Mouse (Mus musculus): ENCODE data around the gene Ccpg1. TPM values are rescaled to one million over a fixed set of nuclear protein-coding genes. Genes with fewer than 3 reads are reported as not detected.

Ccpg1 gene
- 44.2 and 49.2 TPM in 2 replicates for polyA plus RNA-seq (2015; fragmentation: Nextera tagmentation; extraction: Ambion mirVana)

DNA sequence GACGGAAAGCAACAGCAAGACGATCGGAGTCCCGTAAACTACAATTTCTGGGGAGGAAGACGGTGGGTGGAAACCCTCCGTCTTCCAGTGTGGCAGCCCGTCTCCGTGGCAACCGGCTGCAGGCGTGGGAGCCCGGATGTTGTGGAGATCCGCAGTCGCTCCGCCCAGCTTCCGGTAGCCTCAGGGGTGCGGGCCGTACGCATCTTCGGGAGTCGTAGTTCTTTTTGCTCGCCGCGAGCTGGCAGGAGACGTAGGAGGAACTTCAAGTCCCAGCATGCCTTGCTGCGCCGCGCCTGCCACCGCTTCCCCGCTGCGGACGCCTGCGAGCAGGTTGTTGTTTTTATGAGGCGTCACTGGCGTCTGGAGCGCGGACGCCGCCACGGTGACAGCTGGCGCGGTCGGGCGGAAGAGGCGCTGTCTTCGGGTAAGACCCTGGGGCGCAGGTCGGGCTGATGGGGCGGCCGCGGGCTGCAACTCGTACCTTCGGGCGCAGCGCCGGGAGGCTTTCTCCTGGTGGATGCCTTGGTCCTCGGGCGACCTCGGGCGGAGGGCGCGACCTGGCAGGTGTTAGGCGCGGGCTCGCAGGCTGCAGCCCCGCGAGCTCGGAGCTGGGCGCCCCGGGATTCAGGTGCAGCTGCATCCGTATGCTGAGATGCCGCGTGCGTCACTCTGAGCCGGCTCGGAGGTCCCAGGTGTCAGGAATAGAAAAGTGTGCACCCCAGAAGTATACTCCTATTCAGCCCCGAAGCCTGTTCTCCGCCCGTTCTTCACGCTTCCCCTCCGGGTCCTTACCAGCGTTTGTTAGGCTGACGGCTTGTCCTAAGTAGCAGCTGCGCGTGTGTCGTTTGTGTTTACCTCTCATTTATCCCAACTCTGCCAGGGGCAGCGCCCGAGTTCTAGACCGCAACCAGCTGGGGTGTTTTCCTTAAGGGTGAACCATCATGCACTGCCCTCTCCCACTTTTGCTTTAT, at the start of gene Ccpg1, which contains the start of gene Ccpg1os:
Gene Ccpg1, plus strand, starts transcription at position 180 of the 971 bp plus-strand sequence.
Gene Ccpg1os, minus strand, starts transcription at position 133 of the 971 bp plus-strand sequence.
- Histone ChIP-seq H3K4me3 (peak within 1 kb of the TSS; percentile 82), H3K9ac (peak within 1 kb of the TSS; percentile 83), H3K4me1 (replicated peaks) (peaks cover 23% of the 10 kb centered on the region), H3K27ac (replicated peaks) (peak within 1 kb of the TSS; percentile 90), H3K4me2 (peak within 1 kb of the TSS; percentile 81), H3K36me3 (no peaks in the 10 kb centered on the region), H3K9me3 (no peaks in the 10 kb centered on the region), H3K27me3 (no peaks in the 10 kb centered on the region)
- peak; percentile 99 for ATAC-seq (ENCODE audit: low FRiP score, low read depth)
- under 1% methylated on average over 82 of the region's 88 CpGs for WGBS

DNA sequence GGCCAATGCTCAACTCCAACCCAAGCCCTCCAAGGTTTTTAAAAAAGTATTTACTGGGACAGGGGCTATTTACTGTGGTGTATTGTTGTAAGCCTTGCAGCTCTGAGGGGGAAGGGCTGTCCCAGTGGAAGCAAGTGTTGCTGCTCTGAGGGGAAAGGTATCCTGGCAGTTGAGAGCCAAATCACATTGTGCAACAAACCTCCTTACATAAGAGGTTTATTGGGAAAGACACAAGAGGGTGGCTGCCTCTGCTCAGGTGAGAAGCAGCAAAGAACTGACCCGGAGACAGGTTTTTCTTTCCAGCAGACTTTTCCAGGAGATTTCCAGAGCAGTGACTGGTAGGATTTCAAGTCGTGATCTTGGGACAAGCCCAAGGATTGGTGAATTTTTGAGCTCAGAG, 48.9 kb upstream of the Ccpg1 start:
- ATAC-seq (ENCODE audit: low FRiP score, low read depth) = no peak
- no peak overlapping the region for H3K9ac ChIP-seq
- 74% methylated on average over 2 of the region's 2 CpGs for WGBS
- no peaks in the 10 kb centered on the region for H3K9me3 ChIP-seq
- H3K4me3 ChIP-seq = no peak overlapping the region
- H3K27me3 ChIP-seq = no peaks in the 10 kb centered on the region
- no peak overlapping the region for H3K4me2 ChIP-seq
- H3K4me1 ChIP-seq (replicated peaks) = no peaks in the 10 kb centered on the region
- no peaks in the 10 kb centered on the region for H3K36me3 ChIP-seq
- 0 out of 2 replicates have a peak overlapping the region, but pooled peaks have one; percentile 3 for H3K27ac ChIP-seq (replicated peaks)

- no peak overlapping the region for H3K4me3 ChIP-seq
- no peak overlapping the region for H3K27ac ChIP-seq (replicated peaks)
- 60% methylated on average over 3 of the region's 3 CpGs for WGBS
- no peaks in the 10 kb centered on the region for H3K4me1 ChIP-seq (replicated peaks)
- H3K9me3 ChIP-seq = 0 out of 2 replicates have a peak, but pooled peaks cover 6% of the 10 kb centered on the region
- no peak for ATAC-seq (ENCODE audit: low FRiP score, low read depth)
- H3K4me2 ChIP-seq = no peak overlapping the region
- H3K36me3 ChIP-seq = peaks cover 27% of the 10 kb centered on the region
- H3K9ac ChIP-seq = no peak overlapping the region
- H3K27me3 ChIP-seq = no peaks in the 10 kb centered on the region
Measured at GRCm38 (mm10) chr9:72943424-72943823, 41.8 kb upstream of the Ccpg1 start.

DNA sequence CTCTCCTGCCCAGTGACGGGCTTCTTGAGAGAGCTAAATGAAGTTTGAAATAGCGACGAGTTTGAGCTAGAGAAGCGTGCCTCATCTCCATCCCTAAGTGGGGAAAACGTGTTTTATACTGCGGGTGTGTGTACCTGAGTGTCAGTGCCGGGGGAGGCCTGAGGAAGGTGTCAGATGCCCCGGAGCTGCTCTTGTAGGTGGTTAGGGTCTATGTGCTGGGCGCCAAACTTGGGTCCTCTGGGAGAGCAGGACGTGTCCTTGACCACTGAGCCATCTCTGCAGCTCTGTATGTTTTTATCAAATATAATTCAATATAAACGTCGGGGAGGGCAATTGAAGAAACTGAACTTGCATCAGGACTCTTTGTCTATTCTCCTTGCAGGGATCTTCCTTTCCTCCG, 40.9 kb upstream of the Ccpg1 start:
- Histone ChIP-seq H3K27ac (replicated peaks) (no peak overlapping the region), H3K27me3 (no peaks in the 10 kb centered on the region), H3K4me3 (no peak overlapping the region), H3K4me2 (no peak overlapping the region), H3K9me3 (0 out of 2 replicates have a peak, but pooled peaks cover 6% of the 10 kb centered on the region), H3K4me1 (replicated peaks) (no peaks in the 10 kb centered on the region), H3K36me3 (peaks cover 27% of the 10 kb centered on the region), H3K9ac (no peak overlapping the region)
- ATAC-seq (ENCODE audit: low FRiP score, low read depth) = no peak
- 92% methylated on average over 13 of the region's 13 CpGs for WGBS

DNA sequence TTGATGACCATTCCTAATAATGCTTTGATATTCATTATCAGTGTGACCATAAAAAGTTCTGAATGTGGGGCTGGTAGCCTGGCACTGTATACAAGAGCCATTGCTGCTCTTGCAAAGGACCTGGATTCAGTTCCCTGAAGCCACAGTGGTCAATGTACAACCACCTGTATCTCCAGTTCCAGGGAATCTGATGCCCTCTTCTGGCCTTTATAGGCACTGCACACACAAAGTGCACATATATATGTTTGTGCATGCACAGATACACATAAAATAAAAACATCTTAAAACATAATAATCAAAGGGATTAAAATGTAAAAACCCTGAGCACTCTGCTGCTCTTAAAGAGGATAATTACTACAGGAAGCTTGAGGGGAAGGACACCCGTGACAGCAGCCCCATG, 38.2 kb upstream of the Ccpg1 start:
- Histone ChIP-seq H3K36me3 (peaks cover 27% of the 10 kb centered on the region), H3K4me1 (replicated peaks) (no peaks in the 10 kb centered on the region), H3K9me3 (0 out of 2 replicates have a peak, but pooled peaks cover 6% of the 10 kb centered on the region), H3K27me3 (no peaks in the 10 kb centered on the region), H3K9ac (no peak overlapping the region), H3K4me3 (no peak overlapping the region), H3K27ac (replicated peaks) (no peak overlapping the region), H3K4me2 (no peak overlapping the region)
- no peak for ATAC-seq (ENCODE audit: low FRiP score, low read depth)
- 98% methylated on average over 1 of the region's 1 CpGs for whole genome bisulfite sequencing

DNA sequence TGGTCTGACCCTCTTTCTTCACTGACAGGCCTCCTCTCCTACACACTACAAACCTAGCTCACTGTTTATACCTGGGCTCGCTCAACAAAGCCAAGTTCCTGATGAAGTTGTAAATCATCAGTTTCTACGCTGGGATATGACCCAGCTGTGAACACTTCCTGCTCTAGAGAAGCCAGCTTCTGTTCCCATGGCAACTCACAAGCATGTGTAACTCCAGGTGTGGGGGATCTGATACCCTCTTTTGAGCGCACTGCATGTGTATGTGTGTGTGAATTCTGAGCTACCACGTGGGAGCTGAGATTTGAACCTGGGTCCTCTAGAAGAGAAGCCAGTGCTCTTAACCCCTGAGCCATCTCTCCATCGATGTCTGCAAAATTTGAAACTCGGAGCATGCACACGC, 35.7 kb upstream of the Ccpg1 start:
- 0 out of 2 replicates have a peak, but pooled peaks cover 6% of the 10 kb centered on the region for H3K9me3 ChIP-seq
- H3K27me3 ChIP-seq = no peaks in the 10 kb centered on the region
- no peak overlapping the region for H3K4me3 ChIP-seq
- 81% methylated on average over 7 of the region's 7 CpGs for WGBS
- no peaks in the 10 kb centered on the region for H3K4me1 ChIP-seq (replicated peaks)
- no peak overlapping the region for H3K4me2 ChIP-seq
- H3K27ac ChIP-seq (replicated peaks) = no peak overlapping the region
- no peak overlapping the region for H3K9ac ChIP-seq
- ATAC-seq (ENCODE audit: low FRiP score, low read depth) = no peak
- H3K36me3 ChIP-seq = peaks cover 26% of the 10 kb centered on the region

DNA sequence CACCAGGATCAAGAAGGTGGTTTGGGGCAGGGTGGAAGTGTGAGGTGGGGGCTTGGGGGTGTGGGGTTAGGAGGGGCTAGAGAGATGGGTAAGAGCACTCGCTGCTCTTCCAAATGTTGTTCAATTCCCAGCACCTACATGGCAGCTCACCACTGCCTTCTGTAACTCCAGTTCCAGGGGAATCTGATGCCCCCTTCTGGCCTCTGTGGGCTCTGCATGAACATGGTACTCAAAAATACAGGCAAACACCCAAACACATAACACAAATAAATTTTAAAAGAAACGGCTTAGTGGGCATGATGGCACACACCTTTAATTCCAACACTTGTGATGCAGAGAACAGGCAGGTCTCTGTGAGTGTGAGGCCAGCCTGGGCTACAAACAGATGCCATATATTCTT, 30.5 kb upstream of the Ccpg1 start:
- no peaks in the 10 kb centered on the region for H3K36me3 ChIP-seq
- no peak for ATAC-seq (ENCODE audit: low FRiP score, low read depth)
- H3K9me3 ChIP-seq = no peaks in the 10 kb centered on the region
- peaks cover 13% of the 10 kb centered on the region for H3K4me1 ChIP-seq (replicated peaks)
- 58% methylated on average over 2 of the region's 2 CpGs for WGBS
- no peak overlapping the region for H3K4me3 ChIP-seq
- no peak overlapping the region for H3K27ac ChIP-seq (replicated peaks)
- no peak overlapping the region for H3K9ac ChIP-seq
- H3K4me2 ChIP-seq = no peak overlapping the region
- no peaks in the 10 kb centered on the region for H3K27me3 ChIP-seq

GRCm38 (mm10) chr9:72955546-72955945, 29.7 kb upstream of the Ccpg1 start:
- Histone ChIP-seq H3K4me2 (no peak overlapping the region), H3K4me3 (no peak overlapping the region), H3K27me3 (no peaks in the 10 kb centered on the region), H3K27ac (replicated peaks) (no peak overlapping the region), H3K9me3 (no peaks in the 10 kb centered on the region), H3K4me1 (replicated peaks) (peaks cover 13% of the 10 kb centered on the region), H3K9ac (no peak overlapping the region), H3K36me3 (no peaks in the 10 kb centered on the region)
- WGBS = 24% methylated on average over 1 of the region's 1 CpGs
- ATAC-seq (ENCODE audit: low FRiP score, low read depth) = no peak

DNA sequence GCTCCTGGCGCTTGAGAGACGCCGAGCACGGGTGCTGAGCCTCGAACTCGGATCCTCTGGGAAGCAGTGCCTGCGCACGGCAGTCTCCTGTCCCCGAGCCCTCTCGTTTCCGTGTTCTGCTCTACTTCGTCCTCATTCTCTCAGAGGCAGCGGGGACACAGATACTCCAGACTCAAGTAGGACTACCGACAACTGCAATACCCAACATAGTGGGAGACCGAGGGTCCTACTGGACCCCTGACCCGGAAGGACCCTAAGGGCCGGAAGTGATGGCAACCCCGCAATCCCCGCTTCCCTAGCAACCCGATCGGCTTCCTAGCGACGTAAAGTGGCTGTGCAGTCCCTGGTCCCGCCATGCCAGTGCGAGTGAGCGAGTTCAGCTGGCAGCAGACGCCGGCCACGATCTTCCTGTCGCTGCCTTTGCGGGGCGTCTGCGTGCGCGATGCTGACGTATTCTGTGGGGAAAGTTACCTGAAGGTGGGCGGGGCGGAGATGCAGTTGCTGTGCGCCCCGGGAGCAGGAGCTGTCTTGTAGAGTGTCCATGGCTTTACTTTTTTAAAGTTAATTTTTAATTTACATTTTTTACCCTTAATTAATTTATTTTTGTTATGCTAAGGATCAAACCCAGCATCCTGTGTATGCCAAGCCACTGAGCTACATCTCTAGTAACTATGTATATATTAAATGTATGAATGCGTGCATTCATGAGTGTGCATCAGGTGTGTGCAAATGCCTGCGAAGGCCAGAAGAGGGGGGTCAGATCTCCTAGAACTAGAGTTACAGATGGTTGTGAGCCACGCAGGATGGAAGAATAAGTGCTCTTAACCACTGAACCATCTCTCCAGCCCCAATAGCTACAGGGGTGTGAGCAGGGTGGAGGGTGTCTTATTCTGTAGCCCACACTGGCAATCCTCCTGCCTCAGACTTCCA, 26.4 kb upstream of the Ccpg1 start, which contains the start of the genes Dyx1c1 and Gm44503:
Gene Dyx1c1, plus strand, starts transcription at position 265 of the 930 bp plus-strand sequence.
Gene Gm44503, plus strand, starts transcription at position 332 of the 930 bp plus-strand sequence.
- peak within 1 kb of the TSS; percentile 36 for H3K9ac ChIP-seq
- no peaks in the 10 kb centered on the region for H3K27me3 ChIP-seq
- 1% methylated on average over 43 of the region's 43 CpGs for WGBS
- no peaks in the 10 kb centered on the region for H3K36me3 ChIP-seq
- H3K9me3 ChIP-seq = no peaks in the 10 kb centered on the region
- H3K4me1 ChIP-seq (replicated peaks) = peaks cover 13% of the 10 kb centered on the region
- peak within 1 kb of the TSS; percentile 62 for H3K4me2 ChIP-seq
- H3K27ac ChIP-seq (replicated peaks) = peak within 1 kb of the TSS; percentile 74
- peak within 1 kb of the TSS; percentile 56 for H3K4me3 ChIP-seq
- peak; percentile 97 for ATAC-seq (ENCODE audit: low FRiP score, low read depth)

DNA sequence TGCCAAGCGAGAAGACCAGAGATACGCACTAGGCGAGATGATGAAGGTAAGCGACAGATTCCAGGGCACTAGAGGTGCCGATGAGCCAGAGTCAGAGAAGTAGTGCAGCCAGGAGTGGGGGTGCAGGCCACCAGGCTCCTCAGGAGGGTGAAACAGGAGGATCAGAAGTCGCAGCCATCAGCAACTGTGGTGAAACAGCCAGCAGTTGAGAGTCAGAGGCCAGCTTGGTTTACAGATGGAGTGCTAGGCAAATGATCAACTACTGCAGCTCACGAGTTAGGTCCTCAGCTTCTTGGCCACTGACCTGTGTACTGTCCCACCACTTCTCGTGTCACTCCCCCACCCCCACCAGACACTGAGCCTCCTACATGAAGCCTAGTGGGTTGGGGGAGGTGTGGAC, 23.9 kb upstream of the Ccpg1 start:
- H3K9ac ChIP-seq = no peak overlapping the region

DNA sequence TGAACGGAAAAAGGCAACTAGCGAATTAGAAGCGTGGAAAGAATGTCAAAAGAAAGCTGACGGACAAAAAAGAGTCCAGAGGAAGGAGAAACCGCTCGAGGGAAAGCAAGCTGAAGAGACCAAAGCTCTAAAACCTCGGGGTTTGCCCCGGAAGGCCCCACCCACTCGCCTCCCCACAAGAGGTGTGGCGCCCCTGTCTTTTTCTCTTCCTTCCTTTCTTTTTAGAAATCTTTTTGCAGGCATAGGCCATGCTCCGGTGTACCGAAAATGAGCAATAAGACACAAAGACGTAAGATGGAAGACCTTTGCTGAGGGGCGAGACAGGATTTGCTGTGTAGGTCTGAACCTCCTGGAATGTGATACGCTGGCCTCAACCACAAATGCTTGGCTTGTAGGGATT, 23.3 kb upstream of the Ccpg1 start:
- H3K4me2 ChIP-seq = no peak overlapping the region
- H3K4me1 ChIP-seq (replicated peaks) = peaks cover 13% of the 10 kb centered on the region
- no peaks in the 10 kb centered on the region for H3K9me3 ChIP-seq
- no peak overlapping the region for H3K4me3 ChIP-seq
- H3K9ac ChIP-seq = no peak overlapping the region
- 83% methylated on average over 15 of the region's 15 CpGs for WGBS
- H3K27ac ChIP-seq (replicated peaks) = no peak overlapping the region
- no peaks in the 10 kb centered on the region for H3K27me3 ChIP-seq
- H3K36me3 ChIP-seq = no peaks in the 10 kb centered on the region
- no peak for ATAC-seq (ENCODE audit: low FRiP score, low read depth)

More for the DNA sequence above, 23.9 kb upstream of the Ccpg1 start:
- Histone ChIP-seq H3K4me2 (no peak overlapping the region), H3K27me3 (no peaks in the 10 kb centered on the region), H3K4me3 (no peak overlapping the region), H3K36me3 (no peaks in the 10 kb centered on the region), H3K4me1 (replicated peaks) (peaks cover 13% of the 10 kb centered on the region), H3K27ac (replicated peaks) (no peak overlapping the region), H3K9me3 (no peaks in the 10 kb centered on the region)
- no peak for ATAC-seq (ENCODE audit: low FRiP score, low read depth)
- WGBS = 78% methylated on average over 8 of the region's 8 CpGs

All from hindbrain, embryonic 15.5 days (tissue).